Mouse (Mus musculus): ENCODE data around the gene Cnot1. TPM values are rescaled to one million over a fixed set of nuclear protein-coding genes. Genes with fewer than 3 reads are reported as not detected.

Gene Cnot1
- polyA plus RNA-seq, 1 experiment from 2014 or later = 18.0 TPM

DNA sequence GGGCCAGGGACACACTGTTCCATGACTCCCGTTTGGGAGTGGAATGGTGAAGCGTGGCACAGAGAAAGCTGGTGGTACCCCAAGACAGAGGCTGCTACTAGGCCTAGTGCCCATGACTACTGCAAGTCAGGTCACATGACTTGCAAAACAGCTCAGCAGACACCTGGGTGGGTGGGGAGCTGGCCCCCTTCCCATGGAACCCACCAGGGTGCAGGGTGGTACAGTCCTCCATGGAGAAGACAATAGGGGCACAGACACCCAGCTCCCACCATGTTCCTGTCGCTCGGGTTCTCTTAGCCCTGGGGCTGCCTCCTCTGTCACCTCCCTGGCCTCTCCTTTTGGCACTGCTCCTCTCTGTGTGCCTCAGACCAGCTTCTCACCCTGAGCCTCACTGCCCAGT, 105.5 kb downstream of the Cnot1 start:
- Histone ChIP-seq H3K27ac (replicated peaks) (no peak overlapping the region), H3K36me3 (ENCODE audit: control insufficient read depth, insufficient read depth, low read length) (no peaks in the 10 kb centered on the region; the same call in 1 of the 2 replicates), H3K4me1 (replicated peaks; ENCODE audit: control insufficient read depth, insufficient read depth) (no peaks in the 10 kb centered on the region), H3K9ac (ENCODE audit: low read length) (no peak overlapping the region), H3K27me3 (ENCODE audit: control insufficient read depth, insufficient read depth, low read length) (no peaks in the 10 kb centered on the region), H3K4me3 (ENCODE audit: low read depth, low read length) (no peak overlapping the region), H3K9me3 (ENCODE audit: control insufficient read depth, low read length) (no peaks in the 10 kb centered on the region), H3K4me2 (replicated peaks; ENCODE audit: low read depth) (no peak overlapping the region)
- WGBS = 79% methylated on average over 4 of the region's 4 CpGs
- ATAC-seq (ENCODE audit: low FRiP score, low TSS enrichment) (no peak), DNase-seq (ENCODE audit: low spot score) (no peak)
- TF ChIP-seq EP300 (optimal IDR thresholded peaks at IDR 0.05) (no peak), CTCF (IDR thresholded peaks at IDR 0.05; ENCODE audit: low read depth) (no peak)

DNA sequence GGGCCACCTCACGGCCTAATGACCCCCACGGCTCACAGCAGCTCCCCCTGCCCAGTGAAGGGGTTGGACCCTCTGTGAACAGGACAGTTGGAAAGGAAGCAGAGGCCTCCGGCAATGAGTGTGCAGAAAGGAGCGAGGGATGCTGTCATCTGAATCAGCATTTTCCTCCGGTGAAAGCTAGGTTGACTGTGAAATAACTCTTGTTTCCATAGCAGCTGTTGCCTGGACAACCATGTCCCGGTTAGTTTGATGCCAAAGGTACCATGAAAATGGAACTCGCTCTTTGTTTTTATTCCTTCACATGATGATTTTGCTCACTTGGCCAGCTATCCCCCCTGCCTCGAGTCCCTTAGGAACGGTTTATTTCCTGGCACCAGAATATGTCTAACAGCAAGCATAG, 107.0 kb downstream of the Cnot1 start:
- DNase-seq (ENCODE audit: low spot score) = no peak
- no peak overlapping the region for H3K27ac ChIP-seq (replicated peaks)
- no peaks in the 10 kb centered on the region for H3K4me1 ChIP-seq (replicated peaks; ENCODE audit: control insufficient read depth, insufficient read depth)
- H3K9ac ChIP-seq (ENCODE audit: low read length) = no peak overlapping the region
- H3K9me3 ChIP-seq (ENCODE audit: control insufficient read depth, low read length) = no peaks in the 10 kb centered on the region
- no peaks in the 10 kb centered on the region for H3K36me3 ChIP-seq (ENCODE audit: control insufficient read depth, insufficient read depth, low read length)
- no peak overlapping the region for H3K4me2 ChIP-seq (replicated peaks; ENCODE audit: low read depth)
- 65% methylated on average over 9 of the region's 9 CpGs for WGBS
- no peaks in the 10 kb centered on the region for H3K27me3 ChIP-seq (ENCODE audit: control insufficient read depth, insufficient read depth, low read length)
- no peak for TF ChIP-seq EP300 (optimal IDR thresholded peaks at IDR 0.05)
- TF ChIP-seq CTCF (IDR thresholded peaks at IDR 0.05; ENCODE audit: low read depth) = no peak
- H3K4me3 ChIP-seq (ENCODE audit: low read depth, low read length) = no peak overlapping the region
- ATAC-seq (ENCODE audit: low FRiP score, low TSS enrichment) = no peak

DNA sequence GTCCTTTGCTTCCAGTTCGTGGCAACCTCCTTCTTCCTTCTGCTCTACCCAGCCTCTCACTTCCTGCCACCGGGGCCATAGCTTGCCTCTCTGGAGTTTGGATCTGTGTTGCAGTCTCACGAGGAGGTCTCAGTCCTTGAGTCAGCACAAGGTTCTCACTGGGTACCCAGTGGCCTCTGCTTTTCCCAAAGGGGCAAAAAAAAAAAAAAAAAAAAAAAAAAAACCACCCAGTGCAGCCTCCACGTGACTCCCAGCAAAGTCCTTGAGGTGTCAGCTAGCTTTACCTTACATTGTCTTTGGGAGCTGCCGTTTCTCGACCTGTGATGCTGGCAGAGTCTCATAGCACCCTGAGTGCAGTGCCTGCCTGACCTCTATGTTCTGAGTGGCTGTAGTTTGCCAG, 109.1 kb downstream of the Cnot1 start:
- Histone ChIP-seq H3K4me2 (replicated peaks; ENCODE audit: low read depth) (no peak overlapping the region), H3K27ac (replicated peaks) (no peak overlapping the region), H3K9me3 (ENCODE audit: control insufficient read depth, low read length) (no peaks in the 10 kb centered on the region), H3K9ac (ENCODE audit: low read length) (no peak overlapping the region), H3K36me3 (ENCODE audit: control insufficient read depth, insufficient read depth, low read length) (no peaks in the 10 kb centered on the region), H3K4me3 (ENCODE audit: low read depth, low read length) (no peak overlapping the region), H3K27me3 (ENCODE audit: control insufficient read depth, insufficient read depth, low read length) (no peaks in the 10 kb centered on the region), H3K4me1 (replicated peaks; ENCODE audit: control insufficient read depth, insufficient read depth) (no peaks in the 10 kb centered on the region)
- WGBS = 36% methylated on average over 6 of the region's 6 CpGs
- DNase-seq (ENCODE audit: low spot score) = no peak
- TF ChIP-seq EP300 (optimal IDR thresholded peaks at IDR 0.05) (no peak), CTCF (IDR thresholded peaks at IDR 0.05; ENCODE audit: low read depth) (no peak)
- ATAC-seq (ENCODE audit: low FRiP score, low TSS enrichment) = no peak

DNA sequence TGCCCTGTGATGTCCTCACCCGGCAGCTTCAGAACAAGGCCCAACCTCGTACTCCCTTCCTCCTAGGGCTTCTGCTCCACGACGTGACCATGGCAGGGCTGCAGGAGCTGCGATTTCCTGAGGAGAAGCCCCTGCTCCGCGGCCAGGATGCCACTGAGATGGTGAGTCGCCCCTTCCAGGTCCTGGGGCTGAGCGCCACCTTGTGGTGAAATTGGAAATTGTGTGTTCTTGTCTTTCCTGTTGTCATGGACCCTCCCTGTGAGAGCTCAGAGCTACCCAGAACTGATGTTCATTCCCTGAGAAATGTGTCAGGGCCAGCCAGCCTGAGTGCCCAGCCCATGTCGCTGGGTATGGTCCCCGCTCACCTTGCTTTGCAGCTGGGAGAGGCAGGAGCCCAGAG, 110.1 kb downstream of the Cnot1 start:
- WGBS = under 1% methylated on average over 11 of the region's 11 CpGs
- H3K4me1 ChIP-seq (replicated peaks; ENCODE audit: control insufficient read depth, insufficient read depth) = no peaks in the 10 kb centered on the region
- no peak overlapping the region for H3K4me2 ChIP-seq (replicated peaks; ENCODE audit: low read depth)
- ATAC-seq (ENCODE audit: low FRiP score, low TSS enrichment) (peak; percentile 58; the same call in 1 of the 2 replicates), DNase-seq (ENCODE audit: low spot score) (peak; percentile 85)
- no peak overlapping the region for H3K27ac ChIP-seq (replicated peaks)
- no peaks in the 10 kb centered on the region for H3K36me3 ChIP-seq (ENCODE audit: control insufficient read depth, insufficient read depth, low read length)
- H3K9ac ChIP-seq (ENCODE audit: low read length) = no peak overlapping the region
- TF ChIP-seq CTCF (IDR thresholded peaks at IDR 0.05; ENCODE audit: low read depth) (peak; percentile 97), EP300 (optimal IDR thresholded peaks at IDR 0.05) (no peak)
- no peaks in the 10 kb centered on the region for H3K27me3 ChIP-seq (ENCODE audit: control insufficient read depth, insufficient read depth, low read length)
- H3K4me3 ChIP-seq (ENCODE audit: low read depth, low read length) = no peak overlapping the region
- no peaks in the 10 kb centered on the region for H3K9me3 ChIP-seq (ENCODE audit: control insufficient read depth, low read length)

DNA sequence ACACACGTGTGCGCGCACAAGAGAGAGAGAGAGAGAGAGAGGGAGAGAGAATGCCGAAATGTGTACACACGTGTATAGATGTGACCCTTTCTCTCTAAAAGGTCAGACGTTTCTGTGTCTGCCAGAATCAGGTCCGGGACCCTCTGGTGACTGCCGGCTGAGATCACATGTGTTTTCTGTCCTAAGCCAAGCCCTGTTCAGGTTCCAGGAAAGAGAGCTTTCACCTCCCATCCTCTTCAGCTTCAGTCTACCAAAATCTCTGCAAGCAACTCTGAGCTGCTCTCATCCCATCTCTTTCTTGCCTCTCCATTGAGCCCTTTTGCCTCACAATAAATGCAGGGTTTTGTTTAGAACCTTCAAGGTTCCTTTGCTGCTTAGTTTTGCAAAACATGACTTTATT, 110.6 kb downstream of the Cnot1 start:
- no peaks in the 10 kb centered on the region for H3K27me3 ChIP-seq (ENCODE audit: control insufficient read depth, insufficient read depth, low read length)
- no peak overlapping the region for H3K4me3 ChIP-seq (ENCODE audit: low read depth, low read length)
- no peaks in the 10 kb centered on the region for H3K9me3 ChIP-seq (ENCODE audit: control insufficient read depth, low read length)
- TF ChIP-seq EP300 (optimal IDR thresholded peaks at IDR 0.05) = no peak
- no peak for TF ChIP-seq CTCF (IDR thresholded peaks at IDR 0.05; ENCODE audit: low read depth)
- WGBS = 39% methylated on average over 8 of the region's 8 CpGs
- DNase-seq (ENCODE audit: low spot score) (no peak), ATAC-seq (ENCODE audit: low FRiP score, low TSS enrichment) (no peak)
- no peak overlapping the region for H3K27ac ChIP-seq (replicated peaks)
- H3K9ac ChIP-seq (ENCODE audit: low read length) = no peak overlapping the region
- no peaks in the 10 kb centered on the region for H3K36me3 ChIP-seq (ENCODE audit: control insufficient read depth, insufficient read depth, low read length)
- H3K4me1 ChIP-seq (replicated peaks; ENCODE audit: control insufficient read depth, insufficient read depth) = no peaks in the 10 kb centered on the region
- no peak overlapping the region for H3K4me2 ChIP-seq (replicated peaks; ENCODE audit: low read depth)

DNA sequence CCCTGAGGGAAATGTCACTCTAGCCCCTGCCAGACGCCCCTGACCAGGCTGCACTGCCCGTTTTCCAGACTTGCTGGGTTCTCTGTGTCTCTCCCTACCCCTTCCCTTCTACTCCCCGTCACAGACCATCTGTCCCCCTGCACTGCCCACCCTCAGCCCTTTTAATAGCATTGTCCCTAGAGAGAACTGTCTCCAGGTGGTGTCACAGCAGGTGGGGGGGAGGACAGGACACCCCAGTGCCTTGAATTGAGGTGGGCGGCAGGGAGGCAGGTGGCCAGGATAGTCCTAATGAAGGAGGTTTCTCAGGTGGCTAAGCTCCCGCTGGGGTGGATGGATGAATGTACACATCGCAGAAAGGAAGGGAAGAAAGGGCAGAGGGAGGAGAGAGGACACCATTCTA, 112.6 kb downstream of the Cnot1 start:
- 33% methylated on average over 6 of the region's 6 CpGs for WGBS
- H3K4me1 ChIP-seq (replicated peaks; ENCODE audit: control insufficient read depth, insufficient read depth) = no peaks in the 10 kb centered on the region
- H3K4me3 ChIP-seq (ENCODE audit: low read depth, low read length) = no peak overlapping the region
- H3K9ac ChIP-seq (ENCODE audit: low read length) = no peak overlapping the region
- H3K27ac ChIP-seq (replicated peaks) = no peak overlapping the region
- TF ChIP-seq CTCF (IDR thresholded peaks at IDR 0.05; ENCODE audit: low read depth) (no peak), EP300 (optimal IDR thresholded peaks at IDR 0.05) (no peak)
- H3K4me2 ChIP-seq (replicated peaks; ENCODE audit: low read depth) = no peak overlapping the region
- no peak for ATAC-seq (ENCODE audit: low FRiP score, low TSS enrichment)
- H3K27me3 ChIP-seq (ENCODE audit: control insufficient read depth, insufficient read depth, low read length) = no peaks in the 10 kb centered on the region
- DNase-seq (ENCODE audit: low spot score) = no peak
- no peaks in the 10 kb centered on the region for H3K36me3 ChIP-seq (ENCODE audit: control insufficient read depth, insufficient read depth, low read length)
- H3K9me3 ChIP-seq (ENCODE audit: control insufficient read depth, low read length) = no peaks in the 10 kb centered on the region

All from stomach, postnatal 0 days (tissue).